Mouse (Mus musculus) left cerebral cortex, adult 2 months (tissue): Measurements from ENCODE around the gene Il10. TPM values are rescaled to one million over a fixed set of nuclear protein-coding genes. Genes with fewer than 3 reads are reported as not detected.

Experiments used
- DNase-seq, 2 experiments: peaks; one replicate each; pipeline ENCODE4 v3.0.0; 2021 to 2022; ENCODE audit warnings: low spot score in 2 of 2, mixed read lengths in 1 of 2; ENCODE audit errors: extremely low spot score in 1 of 2
- H3K27ac ChIP-seq: fragments of 200-600 bp; 2 replicates; pipeline ENCODE4 v1.8.1; 2022
- H3K4me3 ChIP-seq: fragments of 200-600 bp; 2 replicates; pipeline ENCODE4 v1.8.1; 2022
- CTCF ChIP-seq: fragments of 200-600 bp; IDR thresholded peaks from 2 replicates; pipeline ENCODE4 v1.8.1; 2022; ENCODE audit warnings: antibody characterized with exemption, mild to moderate bottlenecking, moderate library complexity
- intact Hi-C: fragments of 180-260 bp; cut with DNase I; formaldehyde crosslinking; loops from one replicate; pipeline ENCODE4 v1.15.1; 2025
- total RNA-seq, 2 experiments: library from RNA; stranded (reverse); gene quantifications; 2 replicates each; pipeline ENCODE4 v1.2.3; 2021

Il10 gene
- total RNA-seq, 2 experiments from 2014 or later: not detected

- DNase-seq: no peak
- intact Hi-C loops: no loop called here
- TF ChIP-seq CTCF: no peak
- Histone ChIP-seq H3K4me3 (no peak overlapping the region), H3K27ac (no peak overlapping the region)
Measured at GRCm38 (mm10) chr1:130999708-131000107, 19.9 kb upstream of the Il10 start.

GRCm38 (mm10) chr1:131000296-131000695, 19.3 kb upstream of the Il10 start:
- TF ChIP-seq CTCF: no peak
- Histone ChIP-seq H3K27ac (no peak overlapping the region), H3K4me3 (no peak overlapping the region)
- no peak for DNase-seq
- intact Hi-C loops: no loop called here

DNA sequence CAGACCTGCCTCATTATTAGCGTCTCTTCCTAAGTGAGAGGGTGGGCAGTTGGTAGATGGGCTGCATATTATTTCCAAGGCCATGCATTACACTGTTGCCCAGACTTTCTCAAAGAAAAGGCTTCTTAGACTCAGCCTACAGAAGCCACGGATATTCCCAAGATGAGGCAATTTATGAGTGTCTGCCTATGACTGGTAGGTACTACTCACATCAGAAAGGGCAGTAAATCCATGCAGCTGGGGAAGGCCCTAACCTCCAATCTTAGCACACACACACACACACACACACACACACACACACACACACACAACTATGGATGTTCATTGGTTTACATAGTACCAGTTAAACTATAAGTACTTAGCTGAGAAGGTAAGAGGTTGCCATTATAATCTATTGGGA, 17.1 kb upstream of the Il10 start:
- TF ChIP-seq CTCF: no peak
- DNase-seq: no peak
- intact Hi-C loops: no loop called here
- Histone ChIP-seq H3K27ac (no peak overlapping the region), H3K4me3 (no peak overlapping the region)

GRCm38 (mm10) chr1:131003037-131003922, 16.4 kb upstream of the Il10 start:
- intact Hi-C loops: no loop called here
- H3K27ac ChIP-seq: no peak overlapping the region
- TF ChIP-seq CTCF: no peak
- DNase-seq: no peak
- H3K4me3 ChIP-seq: no peak overlapping the region

- no peak for DNase-seq
- intact Hi-C loops: no loop called here
Measured at GRCm38 (mm10) chr1:131006069-131006468, 13.6 kb upstream of the Il10 start.

DNA sequence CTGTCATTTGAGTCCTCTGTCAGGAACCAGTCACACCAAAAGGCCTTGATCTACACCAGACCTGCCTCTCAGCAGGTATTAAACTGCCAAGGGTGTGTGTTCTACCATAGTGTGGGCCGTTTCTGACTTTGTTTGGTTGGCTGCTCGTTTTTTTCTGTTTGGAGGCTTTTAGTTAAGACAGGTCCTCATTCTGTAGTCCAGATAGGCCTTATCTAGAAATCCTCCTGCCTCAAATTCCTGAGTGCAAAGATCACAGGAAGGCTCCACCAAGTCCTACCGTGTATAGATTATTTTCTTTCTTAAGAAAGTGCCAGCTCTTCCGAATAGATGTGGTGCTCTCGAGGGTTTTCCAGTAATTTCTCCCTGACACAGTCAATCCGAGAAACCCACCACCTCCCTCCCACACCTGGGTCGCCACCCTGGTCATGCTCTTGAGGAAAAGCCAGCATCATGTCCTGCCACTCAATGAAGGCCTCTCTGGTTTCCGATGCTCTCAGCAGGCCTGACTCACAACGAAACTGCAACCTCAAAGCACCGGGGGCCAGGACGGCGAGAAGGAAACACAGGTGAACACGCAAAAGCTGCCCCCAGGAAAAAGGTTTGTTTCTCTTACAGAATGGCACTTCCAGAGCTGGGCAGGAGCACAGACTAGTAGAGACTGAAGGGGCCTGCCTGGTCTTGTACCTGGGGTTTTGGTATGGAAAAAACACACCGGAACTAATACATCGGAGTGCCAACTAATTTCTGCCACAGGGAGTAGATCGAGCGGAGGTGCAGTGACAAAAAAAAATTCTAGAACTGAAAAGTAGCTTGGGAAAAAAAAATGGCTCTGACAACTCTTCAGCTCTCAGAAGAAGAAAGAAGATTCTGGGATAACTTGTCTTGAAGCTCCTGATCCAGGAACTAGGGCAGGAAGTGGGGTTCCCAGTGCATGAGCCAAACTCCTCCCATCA, 9.2 kb upstream of the Il10 start:
- TF ChIP-seq CTCF: no peak
- intact Hi-C loops: no loop called here
- Histone ChIP-seq H3K27ac (no peak overlapping the region), H3K4me3 (no peak overlapping the region)
- DNase-seq: no peak

More at GRCm38 (mm10) chr1:131006069-131006468, 13.6 kb upstream of the Il10 start:
- Histone ChIP-seq H3K4me3 (no peak overlapping the region), H3K27ac (no peak overlapping the region)
- TF ChIP-seq CTCF: no peak

DNA sequence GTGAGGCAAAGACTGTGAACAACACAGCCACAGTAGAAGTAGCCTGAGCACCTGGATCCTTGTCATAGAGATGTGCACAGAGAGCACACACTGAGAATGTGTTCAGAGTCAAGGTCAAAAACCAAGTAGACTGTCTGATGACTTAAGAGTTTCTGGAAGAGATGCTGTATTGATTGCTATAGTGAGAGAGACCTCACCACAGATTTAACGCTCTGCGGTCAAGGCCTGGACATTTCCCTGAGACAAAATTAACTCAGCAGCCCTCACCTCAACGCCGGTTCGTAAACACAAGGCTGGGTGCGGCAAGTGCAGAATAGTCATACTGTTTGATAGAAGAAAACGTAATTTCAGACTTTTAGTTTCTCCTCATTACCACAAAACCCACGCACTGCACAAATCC, 7.2 kb upstream of the Il10 start:
- no peak for DNase-seq
- intact Hi-C loops: no loop called here
- Histone ChIP-seq H3K27ac (no peak overlapping the region), H3K4me3 (no peak overlapping the region)
- no peak for TF ChIP-seq CTCF

DNA sequence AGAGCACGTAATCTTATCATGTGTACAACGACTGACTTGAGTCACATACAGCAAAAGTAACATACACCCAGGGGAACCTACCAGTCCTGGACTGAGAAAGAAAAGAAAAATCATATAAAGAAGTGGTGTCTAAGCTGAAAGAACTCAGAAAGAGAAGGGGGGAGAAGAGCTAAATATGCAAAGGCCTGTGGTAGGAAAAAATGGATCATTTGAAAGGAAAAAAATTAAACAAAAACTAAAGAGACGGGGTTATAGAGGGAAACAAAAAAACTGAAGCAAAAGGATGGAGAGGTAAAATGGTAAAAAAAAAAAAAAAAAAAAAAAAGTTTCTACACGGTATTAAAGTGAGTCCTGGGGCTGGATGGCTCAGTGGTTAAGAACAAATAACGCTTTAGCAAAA, 5.7 kb upstream of the Il10 start:
- H3K4me3 ChIP-seq: no peak overlapping the region
- intact Hi-C loops: no loop called here
- no peak for TF ChIP-seq CTCF
- no peak for DNase-seq
- no peak overlapping the region for H3K27ac ChIP-seq

DNA sequence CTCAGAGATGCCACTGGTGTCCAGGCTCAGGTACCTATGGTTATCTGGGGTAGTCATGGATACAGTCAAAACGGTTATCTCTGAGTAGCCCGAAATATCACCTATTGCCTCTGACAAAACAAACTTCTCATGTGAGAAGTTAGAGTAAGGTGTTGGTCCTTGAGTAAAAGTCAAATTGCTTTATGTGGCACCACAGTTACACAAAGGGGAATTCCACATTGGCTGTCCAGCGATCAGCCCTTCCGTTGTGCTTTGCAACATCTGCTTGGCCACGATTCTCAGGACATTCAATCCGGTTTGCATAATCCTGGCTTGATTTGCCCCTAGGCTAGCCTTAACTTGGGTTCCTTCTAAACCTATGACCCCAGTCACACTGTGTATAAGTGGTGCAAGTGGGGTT, 4.4 kb upstream of the Il10 start:
- Histone ChIP-seq H3K4me3 (no peak overlapping the region), H3K27ac (no peak overlapping the region)
- no peak for DNase-seq
- TF ChIP-seq CTCF: no peak
- intact Hi-C loops: no loop called here

GRCm38 (mm10) chr1:131015879-131016278, 3.8 kb upstream of the Il10 start:
- Histone ChIP-seq H3K4me3 (no peak overlapping the region), H3K27ac (no peak overlapping the region)
- DNase-seq: no peak
- TF ChIP-seq CTCF: no peak
- intact Hi-C loops: no loop called here

- Histone ChIP-seq H3K27ac (no peak overlapping the region), H3K4me3 (no peak overlapping the region)
- no peak for TF ChIP-seq CTCF
- DNase-seq: no peak
- intact Hi-C loops: no loop called here
Measured at GRCm38 (mm10) chr1:131020425-131021310, 1.0 kb downstream of the Il10 start.
